Mouse (Mus musculus): Measurements from ENCODE around the gene Ctrl. TPM values are rescaled to one million over a fixed set of nuclear protein-coding genes. Genes with fewer than 3 reads are reported as not detected.

Gene Ctrl
- polyA plus RNA-seq, 1 experiment from 2014 or later: 2.6 TPM

DNA sequence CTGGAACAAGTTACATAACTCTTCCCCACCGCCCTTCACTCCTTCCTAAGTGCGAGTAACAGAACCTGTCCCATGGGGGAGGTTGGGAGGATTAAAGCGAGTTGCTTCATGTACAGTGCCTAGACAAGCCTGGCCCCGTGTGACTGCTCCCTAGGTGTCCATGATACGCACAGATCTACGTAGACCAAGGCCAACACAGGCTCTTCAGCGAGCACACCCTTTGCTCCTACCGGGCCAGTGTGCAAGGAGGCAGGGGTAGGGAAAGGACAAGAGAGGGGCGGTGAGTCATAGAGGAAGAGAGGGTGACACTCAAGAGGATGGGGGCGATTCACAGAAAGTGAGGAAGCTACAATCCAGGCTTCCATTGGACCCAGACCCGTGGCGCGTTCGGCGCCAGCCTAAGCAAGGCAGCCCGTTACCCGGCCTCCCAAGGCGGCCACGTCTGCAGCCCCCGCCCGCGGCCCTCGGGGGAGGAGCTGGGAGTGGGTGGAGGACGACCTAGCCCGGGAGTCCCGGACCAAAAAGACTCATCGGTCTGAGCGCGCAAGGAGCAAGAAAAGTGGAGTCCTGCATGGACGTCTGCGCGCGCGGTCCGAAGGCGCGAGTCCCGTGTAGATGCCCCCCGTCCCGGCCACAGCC lies 31.7 kb upstream of the Ctrl start:
- WGBS: 3% methylated on average over 37 of the region's 40 CpGs
- H3K27ac ChIP-seq (ENCODE audit: low read length): no peak overlapping the region
- H3K9ac ChIP-seq (replicated peaks; ENCODE audit: low read depth, low read length): peak overlapping the region; percentile 70
- H3K4me1 ChIP-seq (replicated peaks; ENCODE audit: control insufficient read depth, insufficient read depth, low read length): no peaks in the 10 kb centered on the region
- no peaks in the 10 kb centered on the region for H3K36me3 ChIP-seq (ENCODE audit: control insufficient read depth, insufficient read depth)
- no peaks in the 10 kb centered on the region for H3K9me3 ChIP-seq (ENCODE audit: control insufficient read depth, low read length)
- peak; percentile 75 for ATAC-seq
- H3K4me2 ChIP-seq (ENCODE audit: low read length): peak overlapping the region; percentile 67
- H3K27me3 ChIP-seq (replicated peaks; ENCODE audit: control insufficient read depth, insufficient read depth, low read length): peaks cover 15% of the 10 kb centered on the region
- peak overlapping the region; percentile 59 for H3K4me3 ChIP-seq (replicated peaks; ENCODE audit: low read length)

DNA sequence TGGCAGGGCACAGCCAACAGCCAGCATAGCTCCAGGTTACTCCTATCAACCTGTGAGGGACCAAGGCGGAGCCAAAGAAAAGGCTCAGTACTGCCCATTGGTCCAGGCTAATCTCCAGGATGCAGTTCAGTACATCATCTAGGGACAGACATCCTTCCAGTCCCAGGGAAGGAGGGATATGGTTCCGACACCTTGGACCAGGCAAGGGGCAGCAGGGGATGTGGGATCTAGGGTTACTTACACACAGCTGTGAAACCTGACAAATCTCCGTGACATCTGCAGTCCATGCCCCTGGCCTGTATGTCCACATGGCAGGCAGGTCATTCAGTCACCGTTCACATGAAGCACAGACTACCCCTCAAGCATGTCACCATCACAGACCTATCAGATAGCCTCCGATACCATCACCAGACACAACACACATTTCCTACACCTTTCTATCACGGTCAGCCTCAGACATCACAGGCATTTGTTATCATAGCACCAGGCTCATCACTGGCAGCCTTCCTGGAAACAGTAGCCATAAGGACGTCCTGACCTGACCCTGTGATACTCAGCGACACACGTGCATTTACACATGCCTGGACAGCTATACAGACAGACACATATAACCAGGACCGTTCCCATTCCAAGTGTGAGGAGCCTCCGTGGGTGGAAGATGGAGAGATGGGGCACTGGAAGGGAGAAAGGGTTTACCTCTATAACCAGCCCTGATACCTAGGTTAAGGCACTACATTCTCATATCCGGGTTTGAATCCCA lies 31.0 kb upstream of the Ctrl start:
- Histone ChIP-seq H3K4me1 (replicated peaks; ENCODE audit: control insufficient read depth, insufficient read depth, low read length) (no peaks in the 10 kb centered on the region), H3K4me2 (ENCODE audit: low read length) (peak overlapping the region; percentile 67), H3K9ac (replicated peaks; ENCODE audit: low read depth, low read length) (no peak overlapping the region), H3K9me3 (ENCODE audit: control insufficient read depth, low read length) (no peaks in the 10 kb centered on the region), H3K36me3 (ENCODE audit: control insufficient read depth, insufficient read depth) (no peaks in the 10 kb centered on the region), H3K27me3 (replicated peaks; ENCODE audit: control insufficient read depth, insufficient read depth, low read length) (peaks cover 15% of the 10 kb centered on the region), H3K27ac (ENCODE audit: low read length) (no peak overlapping the region), H3K4me3 (replicated peaks; ENCODE audit: low read length) (peak overlapping the region; percentile 59; the same call in 1 of the 2 replicates)
- WGBS: 72% methylated on average over 12 of the region's 12 CpGs
- no peak for ATAC-seq

DNA sequence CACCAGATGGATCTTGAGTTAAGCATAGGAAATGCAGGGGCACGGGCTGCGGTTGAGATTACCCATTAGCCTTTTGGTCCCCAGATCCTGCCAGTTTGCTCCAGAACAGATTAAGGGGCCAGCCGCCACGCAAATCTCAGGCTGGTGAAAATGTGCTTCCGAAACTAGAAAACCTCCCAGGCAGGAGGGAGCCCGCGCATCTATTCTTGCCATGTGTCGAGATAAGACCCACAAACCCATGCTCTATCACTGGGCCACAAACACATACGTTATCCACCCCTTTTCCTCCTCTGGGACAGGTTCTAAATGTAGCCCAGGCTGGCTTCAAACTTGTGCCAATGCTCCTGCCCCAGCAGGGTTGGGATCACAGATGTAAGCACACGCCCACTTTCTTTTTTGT lies 27.9 kb upstream of the Ctrl start:
- WGBS: 85% methylated on average over 10 of the region's 10 CpGs

DNA sequence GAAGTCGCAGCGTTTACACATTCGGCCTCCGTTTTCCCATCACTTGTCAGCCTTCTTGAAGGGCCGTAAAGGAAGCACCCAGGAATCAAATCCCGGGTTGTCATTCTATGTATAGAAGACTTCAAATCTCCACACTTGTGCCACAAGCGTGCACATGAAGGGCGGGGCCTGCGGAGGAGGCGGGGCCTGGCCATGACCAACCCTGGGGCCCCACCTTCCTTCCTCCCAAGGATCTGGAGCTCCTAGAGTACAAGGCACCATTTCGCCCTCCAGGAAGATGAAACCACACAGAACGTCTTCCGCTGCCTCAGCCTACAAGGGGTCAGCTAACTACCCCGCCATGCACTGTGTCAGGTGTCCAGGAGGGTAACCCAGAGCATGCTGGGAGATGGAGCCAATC lies 27.4 kb upstream of the Ctrl start:
- H3K9me3 ChIP-seq (ENCODE audit: control insufficient read depth, low read length): no peaks in the 10 kb centered on the region
- H3K4me3 ChIP-seq (replicated peaks; ENCODE audit: low read length): no peak overlapping the region
- no peaks in the 10 kb centered on the region for H3K4me1 ChIP-seq (replicated peaks; ENCODE audit: control insufficient read depth, insufficient read depth, low read length)
- peaks cover 3% of the 10 kb centered on the region for H3K27me3 ChIP-seq (replicated peaks; ENCODE audit: control insufficient read depth, insufficient read depth, low read length)
- H3K27ac ChIP-seq (ENCODE audit: low read length): no peak overlapping the region
- H3K9ac ChIP-seq (replicated peaks; ENCODE audit: low read depth, low read length): no peak overlapping the region
- no peaks in the 10 kb centered on the region for H3K36me3 ChIP-seq (ENCODE audit: control insufficient read depth, insufficient read depth)
- 76% methylated on average over 14 of the region's 14 CpGs for WGBS
- ATAC-seq: no peak
- no peak overlapping the region for H3K4me2 ChIP-seq (ENCODE audit: low read length)

More for the DNA sequence above, 27.9 kb upstream of the Ctrl start:
- H3K4me2 ChIP-seq (ENCODE audit: low read length): no peak overlapping the region
- no peaks in the 10 kb centered on the region for H3K4me1 ChIP-seq (replicated peaks; ENCODE audit: control insufficient read depth, insufficient read depth, low read length)
- H3K4me3 ChIP-seq (replicated peaks; ENCODE audit: low read length): no peak overlapping the region
- ATAC-seq: no peak
- H3K36me3 ChIP-seq (ENCODE audit: control insufficient read depth, insufficient read depth): no peaks in the 10 kb centered on the region
- no peaks in the 10 kb centered on the region for H3K9me3 ChIP-seq (ENCODE audit: control insufficient read depth, low read length)
- no peak overlapping the region for H3K27ac ChIP-seq (ENCODE audit: low read length)
- no peak overlapping the region for H3K9ac ChIP-seq (replicated peaks; ENCODE audit: low read depth, low read length)
- H3K27me3 ChIP-seq (replicated peaks; ENCODE audit: control insufficient read depth, insufficient read depth, low read length): peaks cover 4% of the 10 kb centered on the region

DNA sequence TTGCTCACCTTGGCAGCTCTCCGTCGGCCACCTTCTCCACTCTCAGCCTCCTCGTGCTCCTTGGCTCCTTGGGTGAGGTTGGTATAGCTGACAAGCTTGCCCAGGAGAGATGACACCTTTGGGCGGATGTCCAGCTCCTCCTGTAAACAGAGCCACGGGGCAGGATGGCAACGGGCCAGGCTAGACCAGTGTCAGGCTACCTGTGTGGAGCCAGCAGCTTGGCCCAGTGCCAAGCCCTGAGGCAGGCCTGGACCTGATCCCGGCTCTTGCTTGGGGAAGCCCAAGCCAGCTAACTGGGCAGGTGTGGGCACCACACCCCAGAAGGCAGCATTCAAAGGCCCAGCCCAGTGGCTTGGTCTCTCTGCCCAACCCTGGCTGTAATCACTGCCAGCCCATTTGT lies 25.7 kb upstream of the Ctrl start:
- Histone ChIP-seq H3K36me3 (ENCODE audit: control insufficient read depth, insufficient read depth) (no peaks in the 10 kb centered on the region), H3K4me3 (replicated peaks; ENCODE audit: low read length) (no peak overlapping the region), H3K4me2 (ENCODE audit: low read length) (no peak overlapping the region), H3K9ac (replicated peaks; ENCODE audit: low read depth, low read length) (no peak overlapping the region), H3K4me1 (replicated peaks; ENCODE audit: control insufficient read depth, insufficient read depth, low read length) (no peaks in the 10 kb centered on the region), H3K27ac (ENCODE audit: low read length) (no peak overlapping the region), H3K9me3 (ENCODE audit: control insufficient read depth, low read length) (no peaks in the 10 kb centered on the region), H3K27me3 (replicated peaks; ENCODE audit: control insufficient read depth, insufficient read depth, low read length) (no peaks in the 10 kb centered on the region)
- WGBS: 74% methylated on average over 7 of the region's 7 CpGs
- no peak for ATAC-seq

DNA sequence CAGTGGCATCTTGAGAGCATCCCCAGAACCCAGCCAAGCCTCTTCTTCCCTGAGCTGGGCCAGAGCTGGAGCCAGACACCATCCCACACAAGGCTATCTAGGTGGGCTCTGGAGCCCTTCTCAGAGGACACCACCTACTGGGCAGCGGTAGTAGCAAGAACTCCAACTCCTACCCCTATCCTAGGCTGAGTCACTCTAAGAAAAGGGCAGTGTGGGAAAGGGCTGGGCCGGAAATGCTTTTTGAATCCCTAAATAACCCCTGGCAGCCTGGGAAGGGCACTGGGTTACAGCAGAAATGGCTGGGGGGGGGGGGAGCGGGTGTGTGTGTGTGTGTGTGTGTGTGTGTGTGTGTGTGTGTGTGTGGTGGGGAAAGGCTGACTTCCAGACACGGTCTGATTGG lies 24.2 kb upstream of the Ctrl start:
- Histone ChIP-seq H3K9me3 (ENCODE audit: control insufficient read depth, low read length) (no peaks in the 10 kb centered on the region), H3K36me3 (ENCODE audit: control insufficient read depth, insufficient read depth) (no peaks in the 10 kb centered on the region), H3K27me3 (replicated peaks; ENCODE audit: control insufficient read depth, insufficient read depth, low read length) (no peaks in the 10 kb centered on the region), H3K4me1 (replicated peaks; ENCODE audit: control insufficient read depth, insufficient read depth, low read length) (no peaks in the 10 kb centered on the region), H3K4me3 (replicated peaks; ENCODE audit: low read length) (no peak overlapping the region), H3K9ac (replicated peaks; ENCODE audit: low read depth, low read length) (no peak overlapping the region), H3K27ac (ENCODE audit: low read length) (no peak overlapping the region), H3K4me2 (ENCODE audit: low read length) (no peak overlapping the region)
- ATAC-seq: no peak
- WGBS: 76% methylated on average over 3 of the region's 4 CpGs

DNA sequence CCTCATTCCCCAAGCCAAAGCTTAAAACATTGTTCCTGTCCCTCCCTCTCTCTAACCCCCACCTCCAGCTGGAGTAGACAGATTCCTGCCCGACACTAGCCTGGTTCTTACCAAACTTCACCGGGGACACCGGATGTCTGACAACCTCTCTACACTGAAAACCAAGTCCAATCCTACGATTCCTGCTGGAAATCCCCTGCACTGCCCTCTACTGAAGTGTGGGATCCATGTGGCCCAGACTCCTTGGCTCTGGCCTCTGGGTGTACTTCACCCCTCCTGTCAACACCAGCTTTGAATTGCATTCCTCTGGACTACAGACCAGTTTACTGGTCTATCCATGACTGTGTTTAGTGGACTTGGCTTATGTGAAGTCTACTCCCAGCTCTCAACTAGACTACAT lies 22.9 kb upstream of the Ctrl start:
- no peak overlapping the region for H3K9ac ChIP-seq (replicated peaks; ENCODE audit: low read depth, low read length)
- H3K36me3 ChIP-seq (ENCODE audit: control insufficient read depth, insufficient read depth): no peaks in the 10 kb centered on the region
- 87% methylated on average over 4 of the region's 4 CpGs for WGBS
- no peaks in the 10 kb centered on the region for H3K9me3 ChIP-seq (ENCODE audit: control insufficient read depth, low read length)
- no peaks in the 10 kb centered on the region for H3K27me3 ChIP-seq (replicated peaks; ENCODE audit: control insufficient read depth, insufficient read depth, low read length)
- no peaks in the 10 kb centered on the region for H3K4me1 ChIP-seq (replicated peaks; ENCODE audit: control insufficient read depth, insufficient read depth, low read length)
- no peak overlapping the region for H3K27ac ChIP-seq (ENCODE audit: low read length)
- H3K4me3 ChIP-seq (replicated peaks; ENCODE audit: low read length): no peak overlapping the region
- H3K4me2 ChIP-seq (ENCODE audit: low read length): no peak overlapping the region
- no peak for ATAC-seq

DNA sequence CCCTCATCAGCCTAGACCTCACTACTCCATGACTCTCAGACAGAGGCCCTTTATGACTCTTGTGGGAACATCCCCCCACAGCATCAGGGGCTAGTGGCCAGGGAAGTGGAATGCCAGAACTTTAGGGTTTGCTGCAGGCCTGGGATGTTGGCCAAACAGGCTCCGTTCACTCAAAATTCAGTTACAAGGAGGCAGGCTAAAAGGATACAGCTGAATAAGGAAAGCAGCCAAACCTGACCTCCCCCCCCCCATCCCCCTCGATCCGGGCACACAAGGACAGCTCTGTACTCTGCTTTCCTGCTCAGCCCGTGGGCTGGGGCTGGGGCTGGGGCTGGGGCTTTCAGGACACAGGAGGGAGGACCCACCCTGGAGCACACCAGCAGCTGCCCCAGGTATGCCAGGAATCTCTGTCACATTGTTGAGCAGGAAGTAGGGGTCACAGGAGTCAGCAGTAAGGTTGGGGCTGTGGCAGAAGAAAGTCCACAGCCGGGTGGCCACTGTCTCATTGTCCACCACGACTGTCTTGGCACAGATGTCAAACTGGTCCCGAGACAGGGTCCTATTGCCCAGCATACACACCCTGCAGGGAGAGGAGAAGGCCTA lies 17.5 kb upstream of the Ctrl start:
- no peaks in the 10 kb centered on the region for H3K27me3 ChIP-seq (replicated peaks; ENCODE audit: control insufficient read depth, insufficient read depth, low read length)
- peak; percentile 88 for ATAC-seq
- H3K4me1 ChIP-seq (replicated peaks; ENCODE audit: control insufficient read depth, insufficient read depth, low read length): peaks cover 11% of the 10 kb centered on the region
- no peak overlapping the region for H3K4me3 ChIP-seq (replicated peaks; ENCODE audit: low read length)
- H3K9ac ChIP-seq (replicated peaks; ENCODE audit: low read depth, low read length): no peak overlapping the region
- 45% methylated on average over 7 of the region's 7 CpGs for WGBS
- peak overlapping the region; percentile 60 for H3K27ac ChIP-seq (ENCODE audit: low read length)
- no peaks in the 10 kb centered on the region for H3K9me3 ChIP-seq (ENCODE audit: control insufficient read depth, low read length)
- no peak overlapping the region for H3K4me2 ChIP-seq (ENCODE audit: low read length)
- H3K36me3 ChIP-seq (ENCODE audit: control insufficient read depth, insufficient read depth): no peaks in the 10 kb centered on the region

DNA sequence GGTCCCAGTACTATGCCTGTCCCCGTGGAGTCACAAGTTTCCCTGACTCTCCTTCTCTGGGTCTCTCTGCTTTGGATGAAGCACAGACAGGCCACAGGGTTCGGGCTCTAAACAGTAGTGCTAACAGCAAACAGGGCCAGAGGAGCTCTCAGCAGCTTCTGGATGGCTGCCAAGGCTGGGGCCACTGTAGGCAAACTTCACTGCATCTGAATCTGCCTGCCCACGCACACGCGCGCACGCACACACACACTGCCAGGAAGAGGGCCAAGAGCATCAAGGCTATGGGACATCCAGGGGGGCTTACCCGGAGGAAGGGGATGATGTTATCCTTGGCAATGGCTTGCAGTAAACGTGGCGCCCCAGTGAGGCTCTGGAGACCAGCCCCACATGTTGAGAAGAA lies 15.7 kb upstream of the Ctrl start:
- H3K4me2 ChIP-seq (ENCODE audit: low read length): no peak overlapping the region

More for the DNA sequence above, 15.7 kb upstream of the Ctrl start:
- H3K4me3 ChIP-seq (replicated peaks; ENCODE audit: low read length): no peak overlapping the region
- H3K4me1 ChIP-seq (replicated peaks; ENCODE audit: control insufficient read depth, insufficient read depth, low read length): peaks cover 11% of the 10 kb centered on the region
- H3K27me3 ChIP-seq (replicated peaks; ENCODE audit: control insufficient read depth, insufficient read depth, low read length): no peaks in the 10 kb centered on the region
- no peak overlapping the region for H3K9ac ChIP-seq (replicated peaks; ENCODE audit: low read depth, low read length)
- H3K9me3 ChIP-seq (ENCODE audit: control insufficient read depth, low read length): no peaks in the 10 kb centered on the region
- 0 out of 2 replicates have a peak, but pooled peaks have one; percentile 29 for ATAC-seq
- no peak overlapping the region for H3K27ac ChIP-seq (ENCODE audit: low read length)
- WGBS: 46% methylated on average over 10 of the region's 10 CpGs
- H3K36me3 ChIP-seq (ENCODE audit: control insufficient read depth, insufficient read depth): no peaks in the 10 kb centered on the region

Measured in forebrain, embryonic 16.5 days (tissue).